Mouse (Mus musculus) liver, embryonic 14.5 days (tissue): ENCODE data around the gene Umps. TPM values are rescaled to one million over a fixed set of nuclear protein-coding genes. Genes with fewer than 3 reads are reported as not detected.

Experiments used
- ATAC-seq: fragments of 200-750 bp; cut with Nextera tagmentation; 2 replicates; pipeline ENCODE4 v1.8.0; 2017; ENCODE audit warnings: moderate number of reproducible peaks, mild to moderate bottlenecking, moderate library complexity; ENCODE audit not compliant: insufficient read depth
- DNase-seq, 3 experiments: peaks; one replicate each; pipeline ENCODE4 v3.0.0-alpha.2; 2012 to 2013; ENCODE audit warnings: low read depth in 3 of 3, low spot score in 3 of 3
- H3K27ac ChIP-seq: fragments of 300-500 bp; sonication (generic); 2 replicates; pipeline ENCODE4 v1.5.1; 2014; ENCODE audit warnings: moderate library complexity, mild to moderate bottlenecking, control low read depth, inconsistent platforms
- H3K27me3 ChIP-seq: fragments of 300-500 bp; sonication (generic); 2 replicates; pipeline ENCODE4 v1.6.1; 2014; ENCODE audit warnings: mild to moderate bottlenecking, low read length, moderate library complexity; ENCODE audit not compliant: control insufficient read depth, insufficient read depth
- H3K36me3 ChIP-seq: fragments of 300-500 bp; sonication (generic); replicated peaks from 2 replicates; pipeline ENCODE4 v1.6.1; 2014; ENCODE audit warnings: low read depth; ENCODE audit not compliant: control insufficient read depth, insufficient read depth
- H3K4me1 ChIP-seq, 2 experiments: fragments of 200-500 bp in 1 of 2; fragments of 300-500 bp in 1 of 2; sonication (generic) in 1 of 2; replicated peaks; 2 replicates each; pipeline ENCODE4 v1.6.1; 2012 to 2014; ENCODE audit warnings: antibody characterized with exemption in 1 of 2, inconsistent platforms in 1 of 2, low read length in 1 of 2; ENCODE audit not compliant: control insufficient read depth in 2 of 2, insufficient read depth in 2 of 2
- H3K4me2 ChIP-seq: fragments of 300-500 bp; sonication (generic); 2 replicates; pipeline ENCODE4 v1.6.1; 2014; ENCODE audit warnings: low read depth, mild to moderate bottlenecking, control low read depth, moderate library complexity
- H3K4me3 ChIP-seq, 2 experiments: fragments of 200-500 bp in 1 of 2; fragments of 300-500 bp in 1 of 2; sonication (generic) in 1 of 2; 2 replicates each; pipeline ENCODE4 v1.5.1; 2012 to 2014; ENCODE audit warnings: low read depth in 2 of 2, low read length in 2 of 2, mild to moderate bottlenecking in 2 of 2, control low read depth in 1 of 2, inconsistent platforms in 1 of 2, moderate library complexity in 1 of 2; ENCODE audit not compliant: insufficient read depth in 1 of 2
- H3K9ac ChIP-seq: fragments of 300-500 bp; sonication (generic); replicated peaks from 2 replicates; pipeline ENCODE4 v1.6.1; 2014; ENCODE audit warnings: mild to moderate bottlenecking, control low read depth, moderate library complexity
- H3K9me3 ChIP-seq: fragments of 300-500 bp; sonication (generic); 2 replicates; pipeline ENCODE4 v1.6.1; 2016; ENCODE audit warnings: low read length, mixed read lengths; ENCODE audit not compliant: control insufficient read depth
- CTCF ChIP-seq: IDR thresholded peaks from 2 replicates; pipeline ENCODE4 v1.5.1; 2016; ENCODE audit warnings: antibody characterized with exemption, low read depth, control low read depth
- EP300 ChIP-seq: IDR thresholded peaks from 2 replicates; pipeline ENCODE4 v1.6.1; 2016; ENCODE audit warnings: antibody characterized with exemption, low read depth
- WGBS: fragments of 180-500 bp; shearing (Covaris S2); extraction: QIAGEN DNeasy Blood & Tissue Kit; methylation state at CpG from one replicate; pipeline ENCODE4 v1.1.7; 2014; ENCODE audit not compliant: insufficient replicate concordance; 5-methylcytosine and 5-hydroxymethylcytosine counted together
- polyA plus RNA-seq, 2 experiments: library from polyadenylated mRNA; depleted of rRNA in 1 of 2; stranded (reverse) in 1 of 2; unstranded in 1 of 2; fragments of >200 nt; fragmentation: Nextera tagmentation in 1 of 2; extraction: Ambion mirVana in 1 of 2; gene quantifications; 2 replicates each; pipeline versions ENCODE4 v1.2.1 to v1.2.3; 2012 to 2014

Umps gene
- polyA plus RNA-seq, 2 experiments = 23.7 to 38.9 TPM

GRCm38 (mm10) chr16:33950830-33951229 is 16.0 kb downstream of the Umps start:
- peaks cover 16% of the 10 kb centered on the region for H3K36me3 ChIP-seq
- H3K9me3 ChIP-seq = no peaks in the 10 kb centered on the region
- no peak overlapping the region for H3K4me3 ChIP-seq
- WGBS = 25% methylated on average over 4 of the region's 4 CpGs
- H3K27me3 ChIP-seq = no peaks in the 10 kb centered on the region
- ATAC-seq (peak; percentile 55; the same call in 1 of the 2 replicates), DNase-seq (peak; percentile 60 to 63 (median 61))
- peaks cover 0 to 13% of the 10 kb centered on the region in 2 experiments; a peak in 3 of 4 replicates for H3K4me1 ChIP-seq
- TF ChIP-seq EP300 = no peak
- peak; percentile 92 for TF ChIP-seq CTCF
- no peak overlapping the region for H3K4me2 ChIP-seq
- no peak overlapping the region for H3K9ac ChIP-seq
- no peak overlapping the region for H3K27ac ChIP-seq

DNA sequence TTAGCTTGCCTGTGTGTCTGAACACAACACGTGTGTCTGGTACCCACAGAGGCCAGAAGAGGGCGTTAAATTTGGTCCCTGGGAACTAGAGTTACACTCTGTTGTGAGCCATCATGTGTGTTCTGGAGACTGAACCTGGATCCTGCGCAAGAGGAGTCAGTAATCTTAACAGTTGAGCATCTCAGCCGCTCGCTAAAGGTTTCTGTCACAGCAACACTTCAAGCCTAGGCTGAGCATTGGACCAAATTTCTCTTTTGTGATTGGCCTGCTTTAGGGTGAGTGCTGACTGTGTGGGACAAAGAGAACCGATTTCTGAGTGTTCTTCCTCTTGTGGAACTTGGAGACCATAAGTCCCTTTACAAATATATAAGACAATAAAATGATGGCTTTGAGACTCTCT is 16.5 kb downstream of the Umps start:
- Histone ChIP-seq H3K4me3 (no peak overlapping the region), H3K4me1 (peaks cover 0 to 13% of the 10 kb centered on the region in 2 experiments; a peak in 3 of 4 replicates), H3K27me3 (no peaks in the 10 kb centered on the region), H3K9me3 (no peaks in the 10 kb centered on the region), H3K9ac (no peak overlapping the region), H3K36me3 (peaks cover 14% of the 10 kb centered on the region), H3K4me2 (no peak overlapping the region), H3K27ac (no peak overlapping the region)
- DNase-seq (no peak), ATAC-seq (no peak)
- 66% methylated on average over 6 of the region's 6 CpGs for WGBS
- no peak for TF ChIP-seq EP300
- no peak for TF ChIP-seq CTCF

- H3K9me3 ChIP-seq = no peaks in the 10 kb centered on the region
- no peaks in the 10 kb centered on the region for H3K27me3 ChIP-seq
- WGBS = 64% methylated on average over 17 of the region's 17 CpGs
- no peak overlapping the region for H3K27ac ChIP-seq
- peaks cover 0 to 18% of the 10 kb centered on the region in 2 experiments; a peak in 3 of 4 replicates for H3K4me1 ChIP-seq
- H3K4me3 ChIP-seq = no peak overlapping the region
- ATAC-seq = peak; percentile 41
- no peak overlapping the region for H3K4me2 ChIP-seq
- H3K9ac ChIP-seq = no peak overlapping the region
- H3K36me3 ChIP-seq = no peaks in the 10 kb centered on the region
- TF ChIP-seq EP300 (no peak), CTCF (no peak)
- no peak for DNase-seq
Measured at GRCm38 (mm10) chr16:33947664-33948571, 18.9 kb downstream of the Umps start.

GRCm38 (mm10) chr16:33946021-33946420 is 20.8 kb downstream of the Umps start:
- WGBS = 71% methylated on average over 7 of the region's 7 CpGs
- DNase-seq (no peak), ATAC-seq (no peak)
- Histone ChIP-seq H3K4me1 (peaks cover 0 to 19% of the 10 kb centered on the region in 2 experiments; a peak in 3 of 4 replicates), H3K36me3 (no peaks in the 10 kb centered on the region), H3K27me3 (no peaks in the 10 kb centered on the region), H3K27ac (no peak overlapping the region), H3K4me3 (no peak overlapping the region), H3K9me3 (no peaks in the 10 kb centered on the region), H3K4me2 (no peak overlapping the region), H3K9ac (no peak overlapping the region)
- TF ChIP-seq EP300 (no peak), CTCF (no peak)

DNA sequence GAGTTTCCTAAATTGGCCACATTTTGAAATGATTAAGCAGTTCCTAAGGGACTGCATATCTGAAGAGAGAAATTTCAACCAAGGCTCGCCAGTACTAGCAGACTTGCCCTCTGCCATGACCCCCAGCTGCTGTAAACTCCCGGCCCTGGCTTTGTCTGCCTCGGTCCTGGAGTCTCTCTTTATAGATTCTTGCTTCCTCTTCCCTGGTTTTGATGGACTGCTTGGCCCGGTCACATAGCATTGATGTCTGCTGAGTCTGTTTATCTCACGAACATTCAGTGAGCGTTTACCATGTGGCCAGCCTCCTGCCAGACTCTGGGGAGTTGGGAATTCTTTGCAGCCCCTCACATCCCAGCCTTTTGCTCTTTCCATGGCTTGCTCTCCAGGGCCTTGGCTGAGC is 22.1 kb downstream of the Umps start:
- Histone ChIP-seq H3K36me3 (no peaks in the 10 kb centered on the region), H3K4me2 (no peak overlapping the region), H3K27ac (no peak overlapping the region), H3K4me1 (peaks cover 0 to 19% of the 10 kb centered on the region in 2 experiments; a peak in 3 of 4 replicates), H3K9ac (no peak overlapping the region), H3K27me3 (no peaks in the 10 kb centered on the region), H3K4me3 (no peak overlapping the region), H3K9me3 (no peaks in the 10 kb centered on the region)
- DNase-seq (no peak), ATAC-seq (no peak)
- TF ChIP-seq CTCF (no peak), EP300 (no peak)
- WGBS = 31% methylated on average over 6 of the region's 6 CpGs
